Comparison of ENCODE assay signal across 8 mouse cellular contexts in the genomic region with DNA sequence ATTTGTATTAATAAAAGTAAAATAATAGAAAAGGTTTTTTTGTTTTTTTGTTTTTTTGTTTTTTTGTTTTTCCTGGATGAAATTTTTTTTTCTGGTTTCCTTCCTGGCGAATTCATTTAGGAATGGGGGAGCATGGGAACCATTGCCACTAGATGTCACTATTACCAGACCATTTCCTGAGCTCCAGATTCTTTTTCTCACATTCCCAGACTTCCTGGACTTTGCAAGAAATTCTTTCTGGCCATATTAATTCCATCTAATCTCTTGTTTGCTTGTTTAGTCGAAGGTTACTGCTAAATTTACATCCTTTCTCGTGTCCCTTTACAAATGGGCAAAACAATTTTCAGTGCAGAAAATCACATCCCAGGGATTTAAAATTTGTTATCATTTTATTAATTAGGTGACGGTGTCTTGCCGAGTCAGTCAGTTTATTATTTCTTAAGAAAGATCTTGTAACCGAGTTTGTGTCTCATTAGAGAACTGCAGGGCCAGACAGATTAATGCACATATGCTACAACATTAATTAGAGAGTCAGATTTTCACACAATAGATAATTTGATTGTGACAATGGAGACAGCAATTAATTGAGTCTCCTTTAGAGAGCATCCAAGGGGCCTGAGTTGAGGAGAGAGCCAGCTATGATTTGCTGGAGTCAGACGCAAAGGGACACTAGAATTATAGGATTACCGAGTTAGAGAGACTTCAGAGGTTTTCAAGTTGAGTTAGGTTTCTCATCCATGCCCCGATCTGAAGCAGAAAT.
A peak's percentile ranks its signal among the peaks of the same experiment; 100 is the strongest.
DNase-seq lines count a peak whose midpoint lies in the region; ATAC-seq and TF ChIP-seq lines count a peak whose summit lies in the region.

No protein-coding gene starts in this region.

- DNase-seq in cerebellum, adult 2 months, result peak in 1 of 2 experiments; percentile 0
- DNase-seq in cerebellum, adult 11-12 months, result no peak
- peak; percentile 16 to 38 for DNase-seq in layer of hippocampus, adult 2 months (ENCODE audit: low spot score in 2 of 2)
- DNase-seq in layer of hippocampus, adult 11-12 months (ENCODE audit: low spot score), result no peak
- DNase-seq in brain, adult 2 months (ENCODE audit: low read depth, low spot score), result peak; percentile 75
- DNase-seq in adrenal gland, adult (ENCODE audit: inconsistent age in 2 of 2, low spot score in 1 of 2), result no peak
- no peak for DNase-seq in urinary bladder, adult 18-20 months (ENCODE audit: low spot score in 2 of 2)

- no peak overlapping the region for H3K27ac ChIP-seq in cerebellum, adult 2 months (ENCODE audit: insufficient read depth, low read length)
- H3K27ac ChIP-seq in layer of hippocampus, adult 2 months, result 0 out of 2 replicates have a peak overlapping the region, but pooled peaks have one; percentile 19
- H3K27ac ChIP-seq in hindbrain, embryonic 16.5 days (ENCODE audit: low read depth, low read length), result no peak overlapping the region

- H3K9ac ChIP-seq in hindbrain, embryonic 16.5 days (ENCODE audit: low read depth, low read length), result no peak overlapping the region

- 41% methylated on average over 9 of the region's 9 CpGs for WGBS in cerebellum, adult 2 months
- 34% methylated on average over 9 of the region's 9 CpGs for WGBS in hindbrain, embryonic 16.5 days

- H3K9me3 ChIP-seq in hindbrain, embryonic 16.5 days (ENCODE audit: control insufficient read depth, low read length), result no peaks in the 10 kb centered on the region

- ATAC-seq in hindbrain, embryonic 16.5 days, result no peak

- TF ChIP-seq POLR2A in cerebellum, adult 2 months (IDR thresholded peaks at IDR 0.05; ENCODE audit: borderline replicate concordance, insufficient read depth, low read length), result no peak

- no peaks in the 10 kb centered on the region for H3K27me3 ChIP-seq in cerebellum, adult 2 months (ENCODE audit: control insufficient read depth, insufficient read depth, low read length)
- no peaks in the 10 kb centered on the region for H3K27me3 ChIP-seq in hindbrain, embryonic 16.5 days (replicated peaks; ENCODE audit: control insufficient read depth, insufficient read depth, low read length)

- H3K36me3 ChIP-seq in hindbrain, embryonic 16.5 days (ENCODE audit: control insufficient read depth, insufficient read depth, low read length), result no peaks in the 10 kb centered on the region

- no peak overlapping the region for H3K4me3 ChIP-seq in cerebellum, adult 2 months (replicated peaks; ENCODE audit: insufficient read depth, low read depth, low read length)
- H3K4me3 ChIP-seq in layer of hippocampus, adult 2 months, result peak overlapping the region; percentile 17; the same call in 1 of the 2 replicates
- H3K4me3 ChIP-seq in hindbrain, embryonic 16.5 days (ENCODE audit: low read length), result no peak overlapping the region

- peak overlapping the region; percentile 29 for H3K4me2 ChIP-seq in hindbrain, embryonic 16.5 days (ENCODE audit: low read length)

- no peaks in the 10 kb centered on the region for H3K4me1 ChIP-seq in cerebellum, adult 2 months (ENCODE audit: control insufficient read depth, insufficient read depth, low read length)
- H3K4me1 ChIP-seq in hindbrain, embryonic 16.5 days (ENCODE audit: control insufficient read depth, insufficient read depth, low read depth, low read length), result no peaks in the 10 kb centered on the region

- TF ChIP-seq CTCF in cerebellum, adult 2 months (IDR thresholded peaks at IDR 0.05; ENCODE audit: borderline replicate concordance, insufficient read depth, low read depth, low read length), result peak; percentile 23; the same call in 1 of the 2 replicates
- TF ChIP-seq CTCF in layer of hippocampus, adult 2 months (conservative IDR thresholded peaks at IDR 0.05), result peak; percentile 80

Comparison
In these comparisons a context has a peak if more than half of its experiments do, and no peak if none do; other contexts are left out.
1. DNase-seq: peak in layer of hippocampus, adult 2 months (2 of 2) and brain, adult 2 months (single experiment); none in cerebellum, adult 11-12 months (single experiment), layer of hippocampus, adult 11-12 months (single experiment), adrenal gland, adult (0 of 2) and urinary bladder, adult 18-20 months (0 of 2).